Mouse (Mus musculus) forebrain, postnatal 0 days (tissue): ENCODE data around the gene Fam213a. TPM values are rescaled to one million over a fixed set of nuclear protein-coding genes. Genes with fewer than 3 reads are reported as not detected.

Experiments
- ATAC-seq: fragments of 200-750 bp; cut with Nextera tagmentation; 2 replicates; pipeline ENCODE4 v1.8.0; 2017; ENCODE audit warnings: mild to moderate bottlenecking, moderate library complexity
- DNase-seq: peaks from one replicate; pipeline ENCODE4 v3.0.0-alpha.2; 2015
- H3K27ac ChIP-seq: fragments of 300-500 bp; sonication (generic); 2 replicates; pipeline ENCODE4 v1.5.1; 2014; ENCODE audit warnings: low read depth, mild to moderate bottlenecking, antibody characterized with exemption, low read length, moderate library complexity, mixed read lengths
- H3K27me3 ChIP-seq: fragments of 300-500 bp; sonication (generic); 2 replicates; pipeline ENCODE4 v1.6.1; 2014; ENCODE audit warnings: mild to moderate bottlenecking, low read length, mixed read lengths; ENCODE audit not compliant: insufficient read depth
- H3K36me3 ChIP-seq: fragments of 300-500 bp; sonication (generic); 2 replicates; pipeline ENCODE4 v1.6.1; 2014; ENCODE audit warnings: mild to moderate bottlenecking, moderate library complexity; ENCODE audit not compliant: insufficient read depth
- H3K4me1 ChIP-seq: fragments of 300-500 bp; sonication (generic); 2 replicates; pipeline ENCODE4 v1.6.1; 2014; ENCODE audit warnings: antibody characterized with exemption; ENCODE audit not compliant: insufficient read depth
- H3K4me2 ChIP-seq: fragments of 300-500 bp; sonication (generic); 2 replicates; pipeline ENCODE4 v1.6.1; 2014; ENCODE audit warnings: low read depth, mild to moderate bottlenecking, moderate library complexity
- H3K4me3 ChIP-seq: fragments of 300-500 bp; sonication (generic); 2 replicates; pipeline ENCODE4 v1.5.1; 2014; ENCODE audit warnings: low read depth, low read length, mixed read lengths
- H3K9ac ChIP-seq: fragments of 300-500 bp; sonication (generic); 2 replicates; pipeline ENCODE4 v1.6.1; 2014; ENCODE audit warnings: mild to moderate bottlenecking
- H3K9me3 ChIP-seq: fragments of 300-500 bp; sonication (generic); 2 replicates; pipeline ENCODE4 v1.6.1; 2016; ENCODE audit warnings: low read length
- CTCF ChIP-seq: sonication (generic); IDR thresholded peaks from 2 replicates; pipeline ENCODE4 v1.5.1; 2016; ENCODE audit warnings: antibody characterized with exemption, control low read depth, low read depth
- WGBS: fragments of 180-500 bp; shearing (Covaris S2); extraction: QIAGEN DNeasy Blood & Tissue Kit; methylation state at CpG from one replicate; pipeline ENCODE4 v1.1.7; 2014; 5-methylcytosine and 5-hydroxymethylcytosine counted together
- polyA plus RNA-seq: library from polyadenylated mRNA; unstranded; fragments of >200 nt; fragmentation: Nextera tagmentation; extraction: Ambion mirVana; gene quantifications from 2 replicates; pipeline ENCODE4 v1.2.1, GENCODE M21; 2015
- total RNA-seq: library from RNA; depleted of rRNA; stranded (reverse); fragments of >200 nt; gene quantifications from 2 replicates; pipeline ENCODE4 v1.2.3, GENCODE M21; 2014

The Fam213a gene
- total and polyA plus RNA-seq, 2 experiments from 2014 or later = 92.4 to 106 TPM

- H3K4me2 ChIP-seq = no peak overlapping the region
- no peak overlapping the region for H3K9ac ChIP-seq
- DNase-seq (no peak), ATAC-seq (no peak)
- H3K27me3 ChIP-seq = no peaks in the 10 kb centered on the region
- H3K4me1 ChIP-seq = peaks cover 49% of the 10 kb centered on the region
- H3K4me3 ChIP-seq = no peak overlapping the region
- 28% methylated on average over 3 of the region's 3 CpGs for WGBS
- no peaks in the 10 kb centered on the region for H3K9me3 ChIP-seq
- no peak for TF ChIP-seq CTCF
- H3K36me3 ChIP-seq = no peaks in the 10 kb centered on the region
- peak overlapping the region; percentile 55; the same call in 1 of the 2 replicates for H3K27ac ChIP-seq
Measured at GRCm38 (mm10) chr14:40957607-40958006, 56.0 kb downstream of the Fam213a start.

GRCm38 (mm10) chr14:40956252-40957146, 57.1 kb downstream of the Fam213a start:
- WGBS = 21% methylated on average over 13 of the region's 13 CpGs
- no peaks in the 10 kb centered on the region for H3K9me3 ChIP-seq
- H3K4me1 ChIP-seq = peaks cover 46% of the 10 kb centered on the region
- H3K27me3 ChIP-seq = no peaks in the 10 kb centered on the region
- peak overlapping the region; percentile 91 for H3K27ac ChIP-seq
- H3K4me3 ChIP-seq = no peak overlapping the region
- H3K4me2 ChIP-seq = peak overlapping the region; percentile 13
- no peaks in the 10 kb centered on the region for H3K36me3 ChIP-seq
- peak; percentile 81 for ATAC-seq
- peak overlapping the region; percentile 50 for H3K9ac ChIP-seq
- no peak for TF ChIP-seq CTCF
- DNase-seq = no peak

GRCm38 (mm10) chr14:40955596-40956251, 57.9 kb downstream of the Fam213a start:
- peak; percentile 76 for ATAC-seq
- H3K27ac ChIP-seq = peak overlapping the region; percentile 91
- peak overlapping the region; percentile 13 for H3K4me2 ChIP-seq
- H3K4me1 ChIP-seq = peaks cover 46% of the 10 kb centered on the region
- peak overlapping the region; percentile 50 for H3K9ac ChIP-seq
- no peaks in the 10 kb centered on the region for H3K36me3 ChIP-seq
- H3K27me3 ChIP-seq = no peaks in the 10 kb centered on the region
- no peak for TF ChIP-seq CTCF
- H3K4me3 ChIP-seq = no peak overlapping the region
- 5% methylated on average over 10 of the region's 10 CpGs for WGBS
- peak; percentile 84 for DNase-seq
- H3K9me3 ChIP-seq = no peaks in the 10 kb centered on the region

GRCm38 (mm10) chr14:40955146-40955545, 58.4 kb downstream of the Fam213a start:
- H3K27ac ChIP-seq = peak overlapping the region; percentile 91
- no peak for TF ChIP-seq CTCF
- H3K9ac ChIP-seq = 0 out of 2 replicates have a peak overlapping the region, but pooled peaks have one; percentile 50
- no peak for ATAC-seq
- no peaks in the 10 kb centered on the region for H3K9me3 ChIP-seq
- no peaks in the 10 kb centered on the region for H3K27me3 ChIP-seq
- no peak overlapping the region for H3K4me3 ChIP-seq
- 48% methylated on average over 1 of the region's 1 CpGs for WGBS
- no peak for DNase-seq
- no peaks in the 10 kb centered on the region for H3K36me3 ChIP-seq
- H3K4me1 ChIP-seq = peaks cover 42% of the 10 kb centered on the region
- H3K4me2 ChIP-seq = peak overlapping the region; percentile 13; the same call in 1 of the 2 replicates

GRCm38 (mm10) chr14:40953381-40953780, 60.2 kb downstream of the Fam213a start:
- Histone ChIP-seq H3K27ac (peak overlapping the region; percentile 21; the same call in 1 of the 2 replicates), H3K36me3 (no peaks in the 10 kb centered on the region), H3K4me3 (no peak overlapping the region), H3K4me1 (peaks cover 39% of the 10 kb centered on the region), H3K4me2 (no peak overlapping the region), H3K27me3 (no peaks in the 10 kb centered on the region), H3K9me3 (no peaks in the 10 kb centered on the region), H3K9ac (no peak overlapping the region)
- no peak for TF ChIP-seq CTCF
- no peak for DNase-seq
- no peak for ATAC-seq
- WGBS = 78% methylated on average over 5 of the region's 5 CpGs

- peaks cover 33% of the 10 kb centered on the region for H3K4me1 ChIP-seq
- no peaks in the 10 kb centered on the region for H3K27me3 ChIP-seq
- no peak overlapping the region for H3K4me3 ChIP-seq
- H3K36me3 ChIP-seq = no peaks in the 10 kb centered on the region
- ATAC-seq (no peak), DNase-seq (no peak)
- no peak overlapping the region for H3K27ac ChIP-seq
- no peak for TF ChIP-seq CTCF
- H3K4me2 ChIP-seq = no peak overlapping the region
- H3K9me3 ChIP-seq = no peaks in the 10 kb centered on the region
- WGBS = 53% methylated on average over 2 of the region's 2 CpGs
- H3K9ac ChIP-seq = no peak overlapping the region
Measured at GRCm38 (mm10) chr14:40952715-40953114, 60.9 kb downstream of the Fam213a start.

- 0 out of 2 replicates have a peak, but pooled peaks cover 2% of the 10 kb centered on the region for H3K36me3 ChIP-seq
- WGBS = 89% methylated on average over 3 of the region's 3 CpGs
- no peak for TF ChIP-seq CTCF
- no peaks in the 10 kb centered on the region for H3K27me3 ChIP-seq
- no peak for ATAC-seq
- H3K9me3 ChIP-seq = no peaks in the 10 kb centered on the region
- no peak for DNase-seq
- H3K4me2 ChIP-seq = no peak overlapping the region
- peaks cover 28% of the 10 kb centered on the region for H3K4me1 ChIP-seq
- no peak overlapping the region for H3K27ac ChIP-seq
- H3K9ac ChIP-seq = no peak overlapping the region
- H3K4me3 ChIP-seq = no peak overlapping the region
Measured at GRCm38 (mm10) chr14:40952301-40952700, 61.3 kb downstream of the Fam213a start.
